Mouse (Mus musculus) lung, adult 2 months (tissue): ENCODE measurements around the gene Rhbdl1.

ENCODE experiments used
- CTCF ChIP-seq: fragments of 200-500 bp; IDR thresholded peaks from 2 replicates; pipeline ENCODE4 v1.5.1; 2011; ENCODE audit warnings: mild to moderate bottlenecking, low read length, control low read depth; ENCODE audit not compliant: insufficient read depth
- POLR2A ChIP-seq: fragments of 200-500 bp; IDR thresholded peaks from 2 replicates; pipeline ENCODE4 v1.6.1; 2011; ENCODE audit warnings: low read depth, mild to moderate bottlenecking, control low read depth, low read length, borderline replicate concordance; ENCODE audit errors: extremely low read depth

DNA sequence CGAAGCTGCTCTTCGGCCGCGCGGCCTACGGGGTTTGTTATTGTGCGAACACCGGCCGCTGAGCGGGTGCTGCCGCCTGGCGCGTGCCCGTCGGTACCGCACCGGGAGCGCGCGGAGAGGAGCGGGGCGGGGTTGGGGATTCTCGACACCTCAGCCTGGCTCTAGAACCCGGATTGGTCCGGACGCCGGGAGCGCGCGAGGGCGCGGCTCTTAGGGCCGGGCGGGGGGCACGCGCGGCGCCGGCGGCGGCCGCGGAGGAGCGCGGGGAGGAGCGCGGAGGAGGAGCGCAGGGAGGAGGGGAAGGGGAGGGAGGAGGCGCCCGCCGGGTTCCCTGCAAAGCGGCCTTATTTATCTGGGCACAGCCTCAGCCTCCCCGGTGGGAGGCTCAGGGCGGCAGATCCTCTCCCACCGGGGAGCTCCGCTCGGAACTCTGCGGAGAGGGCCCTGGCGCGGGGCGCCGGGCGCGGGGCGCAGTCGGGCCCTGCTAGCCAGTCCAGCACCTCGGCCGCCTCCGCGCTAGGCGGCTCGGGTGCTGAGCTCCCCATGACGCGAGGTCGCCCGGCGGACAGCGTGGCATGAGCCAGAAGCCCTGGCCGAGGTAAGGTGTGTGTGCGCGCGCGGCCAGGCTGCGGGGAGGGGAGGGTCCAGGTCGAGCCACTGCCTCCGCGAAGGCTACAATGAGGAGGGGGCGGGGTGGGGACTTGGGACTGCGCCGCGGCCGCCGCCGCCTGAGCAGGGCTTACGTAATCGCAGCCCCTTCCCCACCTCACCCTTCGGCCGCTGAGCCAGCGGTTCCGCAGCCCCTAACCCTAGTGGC, 28.1 kb downstream of the Rhbdl1 start, which contains the start of gene Fbxl16:
- TF ChIP-seq CTCF (no peak), POLR2A (no peak)
